Mouse (Mus musculus) liver, embryonic 16.5 days (tissue): ENCODE data around the gene Cnst. TPM values are rescaled to one million over a fixed set of nuclear protein-coding genes. Genes with fewer than 3 reads are reported as not detected.
A peak's percentile ranks its signal among the peaks of the same experiment; 100 is the strongest.

ENCODE experiments used
- ATAC-seq: fragments of 200-750 bp; cut with Nextera tagmentation; 2 replicates; pipeline ENCODE4 v1.8.0; 2017; ENCODE audit warnings: low read depth, mild to moderate bottlenecking, moderate number of reproducible peaks, moderate library complexity
- H3K27ac ChIP-seq: fragments of 300-500 bp; sonication (generic); 2 replicates; pipeline ENCODE4 v1.5.1; 2014; ENCODE audit warnings: mild to moderate bottlenecking, low read length
- H3K27me3 ChIP-seq: fragments of 300-500 bp; sonication (generic); 2 replicates; pipeline ENCODE4 v1.6.1; 2014; ENCODE audit warnings: low read depth, low read length, mixed read lengths; ENCODE audit not compliant: control insufficient read depth, insufficient read depth
- H3K36me3 ChIP-seq: fragments of 300-500 bp; sonication (generic); 2 replicates; pipeline ENCODE4 v1.6.1; 2014; ENCODE audit warnings: mild to moderate bottlenecking; ENCODE audit not compliant: control insufficient read depth, insufficient read depth
- H3K4me1 ChIP-seq: fragments of 300-500 bp; sonication (generic); 2 replicates; pipeline ENCODE4 v1.6.1; 2014; ENCODE audit warnings: low read depth, low read length, mixed read lengths; ENCODE audit not compliant: control insufficient read depth
- H3K4me2 ChIP-seq: fragments of 300-500 bp; sonication (generic); 2 replicates; pipeline ENCODE4 v1.6.1; 2014; ENCODE audit warnings: low read depth, low read length, mixed read lengths
- H3K4me3 ChIP-seq: fragments of 300-500 bp; sonication (generic); 2 replicates; pipeline ENCODE4 v1.5.1; 2014; ENCODE audit warnings: low read depth, mild to moderate bottlenecking, low read length
- H3K9ac ChIP-seq: fragments of 300-500 bp; sonication (generic); 2 replicates; pipeline ENCODE4 v1.6.1; 2014; ENCODE audit warnings: low read depth, low read length
- H3K9me3 ChIP-seq: fragments of 300-500 bp; sonication (generic); replicated peaks from 2 replicates; pipeline ENCODE4 v1.6.1; 2016; ENCODE audit warnings: low read length; ENCODE audit not compliant: control insufficient read depth
- WGBS: fragments of 180-500 bp; shearing (Covaris S2); extraction: QIAGEN DNeasy Blood & Tissue Kit; methylation state at CpG from one replicate; pipeline ENCODE4 v1.1.7; 2014; ENCODE audit not compliant: insufficient replicate concordance; 5-methylcytosine and 5-hydroxymethylcytosine counted together
- polyA plus RNA-seq: library from polyadenylated mRNA; unstranded; fragments of >200 nt; fragmentation: Nextera tagmentation; extraction: Ambion mirVana; gene quantifications from 2 replicates; pipeline ENCODE4 v1.2.1, GENCODE M21; 2015

Cnst gene
- polyA plus RNA-seq, 1 experiment from 2014 or later: 11.6 TPM

DNA sequence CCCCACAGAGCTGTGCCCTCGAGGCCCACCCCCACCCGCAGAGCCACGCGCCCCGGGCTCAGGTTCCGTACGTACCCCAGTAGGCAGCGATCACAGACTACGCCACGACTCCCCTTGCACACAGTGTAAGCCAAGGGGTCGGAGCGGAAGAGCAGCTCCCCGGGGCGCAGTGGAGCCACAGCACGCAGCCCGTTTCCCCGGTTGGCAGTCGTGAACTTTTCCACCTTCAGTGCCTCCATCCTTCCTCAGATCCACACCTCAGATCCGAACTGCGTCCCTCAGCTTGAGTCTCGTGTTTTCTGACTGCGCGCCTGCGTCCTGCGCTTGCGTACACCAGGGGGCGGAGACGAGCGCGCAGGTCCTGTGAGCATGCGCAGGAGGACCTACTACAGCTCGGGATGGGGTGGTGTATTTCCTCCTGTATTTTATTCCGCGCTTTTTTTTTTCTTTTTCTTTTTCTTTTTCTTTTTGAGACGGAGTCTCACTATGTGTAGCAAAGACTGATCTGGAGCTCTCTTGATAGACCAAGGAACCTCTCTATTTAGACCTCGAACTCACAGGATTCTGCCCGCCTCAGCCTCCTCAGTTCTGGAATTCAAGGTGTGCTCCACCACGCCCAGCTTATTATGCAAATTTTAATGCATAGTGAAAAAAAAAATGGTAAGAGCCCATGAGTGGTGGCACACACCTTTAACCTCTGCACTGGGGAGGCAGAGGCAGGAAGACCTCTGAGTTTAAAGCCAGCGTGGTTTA is 28.3 kb upstream of the Cnst start, which contains the start of gene Smyd3:
Smyd3 (minus strand) TSS at position 329 of the 753 bp plus-strand sequence.
- peak within 1 kb of the TSS; percentile 85 for H3K9ac ChIP-seq

DNA sequence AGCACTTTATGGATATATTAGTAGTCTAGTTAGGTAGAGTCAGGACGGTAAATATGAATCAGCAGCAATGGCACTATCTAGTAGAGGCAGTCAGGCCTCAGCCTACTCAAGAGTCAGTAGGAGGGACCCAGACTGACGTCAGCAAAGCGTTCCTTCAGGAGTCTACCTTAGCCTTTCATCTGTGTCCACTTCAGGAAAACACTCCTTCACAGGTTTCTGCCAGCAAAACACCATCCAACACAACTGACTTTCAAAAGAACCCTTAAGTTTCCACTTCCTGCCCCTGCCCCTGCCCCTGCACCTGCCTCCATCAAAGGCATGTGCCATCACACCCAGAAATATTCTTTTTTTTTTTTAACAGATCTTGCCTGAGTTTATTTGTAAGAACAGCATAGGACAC is 26.3 kb upstream of the Cnst start:
- no peaks in the 10 kb centered on the region for H3K36me3 ChIP-seq
- no peak overlapping the region for H3K4me3 ChIP-seq
- no peak overlapping the region for H3K4me2 ChIP-seq
- peaks cover 10% of the 10 kb centered on the region for H3K4me1 ChIP-seq
- no peaks in the 10 kb centered on the region for H3K27me3 ChIP-seq
- WGBS: 75% methylated on average over 3 of the region's 3 CpGs
- no peak overlapping the region for H3K27ac ChIP-seq
- no peak overlapping the region for H3K9ac ChIP-seq
- no peaks in the 10 kb centered on the region for H3K9me3 ChIP-seq
- no peak for ATAC-seq

More for the DNA sequence above, 28.3 kb upstream of the Cnst start, which contains the start of gene Smyd3:
- 4% methylated on average over 39 of the region's 39 CpGs for WGBS
- Histone ChIP-seq H3K27ac (peak within 1 kb of the TSS; percentile 84), H3K4me3 (peak within 1 kb of the TSS; percentile 89), H3K4me1 (peaks cover 10% of the 10 kb centered on the region), H3K36me3 (no peaks in the 10 kb centered on the region), H3K27me3 (no peaks in the 10 kb centered on the region), H3K9me3 (no peaks in the 10 kb centered on the region), H3K4me2 (peak within 1 kb of the TSS; percentile 100)
- peak; percentile 90 for ATAC-seq

DNA sequence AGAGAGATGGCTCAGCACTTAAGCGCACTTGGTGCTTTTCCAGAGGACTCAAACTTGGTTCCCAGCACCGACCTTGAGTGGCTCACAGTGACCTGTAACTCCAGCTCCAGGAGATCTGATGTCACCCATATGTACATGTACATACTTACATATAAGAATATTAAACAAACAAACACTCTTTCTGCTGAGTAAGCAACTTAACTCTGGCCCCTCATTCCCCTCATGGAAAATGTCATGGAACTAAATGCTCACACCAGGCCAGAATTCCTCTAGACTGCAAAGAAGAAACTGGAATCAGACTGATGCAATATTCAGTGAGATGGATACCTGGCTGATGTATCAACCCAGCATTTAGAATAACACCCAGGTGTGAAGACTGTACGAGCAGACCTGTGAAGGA is 7.1 kb upstream of the Cnst start:
- Histone ChIP-seq H3K27me3 (no peaks in the 10 kb centered on the region), H3K9ac (no peak overlapping the region), H3K9me3 (no peaks in the 10 kb centered on the region), H3K36me3 (no peaks in the 10 kb centered on the region), H3K27ac (no peak overlapping the region), H3K4me1 (no peaks in the 10 kb centered on the region), H3K4me2 (no peak overlapping the region), H3K4me3 (no peak overlapping the region)
- WGBS: 88% methylated on average over 3 of the region's 3 CpGs
- no peak for ATAC-seq

DNA sequence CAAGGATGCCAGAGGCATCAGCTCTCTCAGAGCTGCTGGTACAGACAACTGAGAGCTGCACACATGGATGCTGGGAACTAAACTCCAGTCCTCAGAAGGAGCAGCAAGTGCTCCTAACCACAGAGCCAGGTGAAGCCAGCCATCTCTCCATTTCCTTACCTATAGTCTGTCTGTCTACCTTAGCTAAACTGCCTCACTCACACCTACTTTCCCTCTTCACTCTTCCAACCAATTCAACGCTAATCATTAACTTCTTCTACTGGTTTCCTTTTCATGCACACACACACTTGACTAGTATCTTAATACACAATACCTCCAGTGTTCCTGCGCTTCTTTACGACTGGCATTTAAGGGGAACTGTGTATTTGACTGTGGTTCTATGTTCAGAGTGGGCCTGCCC is 6.3 kb upstream of the Cnst start:
- no peak for ATAC-seq
- WGBS: 72% methylated on average over 3 of the region's 3 CpGs
- H3K4me1 ChIP-seq: peaks cover 7% of the 10 kb centered on the region
- no peak overlapping the region for H3K27ac ChIP-seq
- no peak overlapping the region for H3K9ac ChIP-seq
- no peak overlapping the region for H3K4me3 ChIP-seq
- no peaks in the 10 kb centered on the region for H3K27me3 ChIP-seq
- H3K9me3 ChIP-seq: no peaks in the 10 kb centered on the region
- no peaks in the 10 kb centered on the region for H3K36me3 ChIP-seq
- no peak overlapping the region for H3K4me2 ChIP-seq

DNA sequence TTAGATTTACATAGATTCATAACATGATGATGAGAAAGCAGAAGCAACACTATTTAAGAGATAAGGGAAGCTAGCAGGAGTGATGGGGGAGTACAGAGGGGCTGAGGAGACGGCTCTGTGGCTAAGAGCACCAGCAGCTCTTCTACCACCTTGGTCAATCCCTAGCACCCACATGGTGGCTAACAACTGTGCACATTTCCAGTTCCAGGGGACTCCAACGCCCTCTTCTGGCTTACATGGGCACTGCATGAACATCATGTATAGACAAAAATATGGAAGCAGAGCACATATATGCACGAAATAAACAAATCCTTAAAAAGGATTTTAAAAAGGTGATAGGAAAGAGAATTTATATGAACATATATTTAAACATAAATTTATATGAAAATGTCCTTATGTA is 4.7 kb upstream of the Cnst start:
- no peak for ATAC-seq
- Histone ChIP-seq H3K4me3 (no peak overlapping the region), H3K9me3 (no peaks in the 10 kb centered on the region), H3K4me1 (peaks cover 12% of the 10 kb centered on the region), H3K4me2 (no peak overlapping the region), H3K27me3 (no peaks in the 10 kb centered on the region), H3K36me3 (no peaks in the 10 kb centered on the region), H3K9ac (no peak overlapping the region), H3K27ac (no peak overlapping the region)
- WGBS: 46% methylated on average over 3 of the region's 3 CpGs

DNA sequence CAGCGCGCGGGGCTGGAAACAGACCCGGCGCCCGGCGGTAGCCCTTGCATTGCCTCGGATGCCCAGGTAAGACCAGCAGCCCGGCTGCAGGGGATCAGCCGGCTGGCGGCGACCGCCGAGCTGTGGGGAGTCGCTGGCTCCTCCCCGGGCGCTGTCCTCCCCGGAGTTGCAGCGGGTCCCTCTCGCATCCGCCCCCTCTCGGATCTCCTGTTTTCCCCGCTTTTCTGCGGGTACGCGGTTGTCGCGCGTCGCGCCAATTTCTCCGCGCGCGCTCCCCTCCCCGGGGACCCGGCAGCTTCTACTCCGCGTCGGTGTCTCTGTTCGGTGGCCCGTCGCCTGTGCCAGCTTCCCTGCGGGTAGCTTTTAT is 364 bp downstream of the Cnst start:
- H3K4me1 ChIP-seq: peaks cover 45% of the 10 kb centered on the region
- peak; percentile 70 for ATAC-seq
- under 1% methylated on average over 44 of the region's 44 CpGs for WGBS
- H3K9me3 ChIP-seq: no peaks in the 10 kb centered on the region
- peak overlapping the region; percentile 95 for H3K9ac ChIP-seq
- no peaks in the 10 kb centered on the region for H3K27me3 ChIP-seq
- peak overlapping the region; percentile 98 for H3K27ac ChIP-seq
- peak overlapping the region; percentile 96 for H3K4me3 ChIP-seq
- H3K36me3 ChIP-seq: no peaks in the 10 kb centered on the region
- H3K4me2 ChIP-seq: peak overlapping the region; percentile 83

DNA sequence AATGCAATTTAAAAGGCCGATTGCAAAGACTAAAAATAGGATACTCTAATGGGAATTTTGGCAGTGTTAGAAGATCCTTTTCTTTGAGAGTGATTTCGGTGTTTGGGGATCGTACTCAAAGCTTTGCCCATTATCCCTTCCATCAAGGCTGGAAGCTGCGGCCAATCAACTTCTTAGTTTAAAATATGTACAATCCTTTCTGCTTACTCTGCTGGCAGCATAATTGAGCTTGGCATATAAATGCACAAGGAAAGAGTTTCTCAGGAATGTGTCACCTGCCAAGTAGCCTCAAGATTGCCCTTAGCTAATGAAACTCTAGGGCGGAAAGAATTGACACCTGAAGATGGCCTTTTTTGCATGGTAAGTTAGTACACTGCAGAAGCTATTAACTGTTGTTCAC is 1.0 kb downstream of the Cnst start:
- H3K4me1 ChIP-seq: peaks cover 50% of the 10 kb centered on the region

DNA sequence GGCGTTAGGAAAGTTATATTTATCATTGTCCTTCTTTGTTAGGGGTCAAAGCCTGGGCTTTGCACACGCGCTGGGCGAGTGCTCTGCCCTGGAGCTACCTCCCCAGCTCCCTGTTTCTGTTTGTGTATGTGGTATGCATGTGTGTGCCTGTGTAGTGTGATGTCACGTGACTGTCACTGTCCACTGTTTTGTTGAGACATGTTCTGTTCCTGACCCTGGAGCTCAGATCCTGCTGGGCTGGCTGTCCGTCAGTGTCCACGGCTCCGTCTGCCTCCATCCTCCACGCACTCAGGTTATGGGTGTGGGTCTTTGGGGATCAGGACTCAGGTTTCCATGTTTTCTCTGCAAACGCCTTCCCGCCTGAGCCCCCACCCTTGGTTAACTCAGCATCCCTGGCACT is 2.0 kb downstream of the Cnst start:
- Histone ChIP-seq H3K4me3 (peak overlapping the region; percentile 96), H3K27ac (no peak overlapping the region), H3K4me2 (peak overlapping the region; percentile 83)

More for the DNA sequence above, 1.0 kb downstream of the Cnst start:
- Histone ChIP-seq H3K36me3 (no peaks in the 10 kb centered on the region), H3K4me2 (peak overlapping the region; percentile 83), H3K9ac (peak overlapping the region; percentile 95), H3K27me3 (no peaks in the 10 kb centered on the region), H3K27ac (peak overlapping the region; percentile 98; the same call in 1 of the 2 replicates), H3K4me3 (peak overlapping the region; percentile 96), H3K9me3 (no peaks in the 10 kb centered on the region)
- no peak for ATAC-seq
- 17% methylated on average over 5 of the region's 5 CpGs for WGBS

DNA sequence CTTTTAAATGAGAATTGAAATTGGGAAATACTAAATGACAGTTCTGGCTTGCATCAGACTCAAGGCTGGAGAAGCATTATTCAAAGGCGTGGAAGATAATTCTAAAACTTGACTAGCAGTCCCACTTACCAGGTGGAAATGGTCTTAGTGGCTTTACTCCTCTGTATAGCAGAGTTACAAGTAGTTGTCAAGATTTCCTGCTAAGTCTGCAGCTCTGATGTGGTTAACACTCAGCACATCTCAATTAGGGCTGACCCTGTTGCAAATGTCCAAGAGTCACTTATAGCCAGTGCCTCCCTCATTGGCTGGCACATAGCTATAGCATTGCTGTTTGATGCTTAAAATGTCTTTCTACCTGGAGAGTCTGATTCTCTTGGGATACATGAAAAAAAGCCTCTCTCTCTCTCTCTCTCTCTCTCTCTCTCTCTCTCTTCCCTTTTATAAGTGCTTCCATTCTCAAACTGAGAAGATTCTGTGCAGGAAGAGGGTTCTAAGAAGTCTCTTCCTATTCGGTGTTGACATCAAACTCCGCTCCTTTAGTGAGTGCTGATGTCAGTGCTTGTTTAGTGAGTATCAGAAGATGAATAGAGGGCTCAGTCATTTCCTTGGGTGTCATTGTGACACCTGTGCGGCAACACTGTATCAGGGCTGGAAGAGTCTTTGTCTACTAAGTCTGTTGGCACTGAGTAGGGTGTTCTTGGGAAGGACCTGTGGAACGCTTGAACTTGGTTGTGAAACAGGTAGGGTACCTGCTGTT is 3.0 kb downstream of the Cnst start:
- Histone ChIP-seq H3K4me1 (peaks cover 68% of the 10 kb centered on the region), H3K4me2 (no peak overlapping the region), H3K27me3 (no peaks in the 10 kb centered on the region), H3K9ac (no peak overlapping the region), H3K36me3 (no peaks in the 10 kb centered on the region), H3K27ac (peak overlapping the region; percentile 34; the same call in 1 of the 2 replicates), H3K9me3 (no peaks in the 10 kb centered on the region), H3K4me3 (no peak overlapping the region)
- WGBS: 84% methylated on average over 5 of the region's 5 CpGs
- no peak for ATAC-seq

More for the DNA sequence above, 2.0 kb downstream of the Cnst start:
- Histone ChIP-seq H3K9ac (peak overlapping the region; percentile 95), H3K4me1 (peaks cover 59% of the 10 kb centered on the region), H3K27me3 (no peaks in the 10 kb centered on the region), H3K36me3 (no peaks in the 10 kb centered on the region), H3K9me3 (no peaks in the 10 kb centered on the region)
- no peak for ATAC-seq
- WGBS: 87% methylated on average over 11 of the region's 11 CpGs
